Mouse (Mus musculus) urinary bladder, postnatal 25 days (tissue): ENCODE data around the gene Zfp526.
A peak's percentile ranks its signal among the peaks of the same experiment; 100 is the strongest.
"Not testable (repeated sequence)": the region's sequence is repeated elsewhere in the genome, so short reads cannot be mapped to it uniquely, and the experiment has no call there.

Experiments used
- DNase-seq: peaks from one replicate; pipeline ENCODE4 v3.0.0; 2022; ENCODE audit warnings: low spot score

Gene Zfp526

DNA sequence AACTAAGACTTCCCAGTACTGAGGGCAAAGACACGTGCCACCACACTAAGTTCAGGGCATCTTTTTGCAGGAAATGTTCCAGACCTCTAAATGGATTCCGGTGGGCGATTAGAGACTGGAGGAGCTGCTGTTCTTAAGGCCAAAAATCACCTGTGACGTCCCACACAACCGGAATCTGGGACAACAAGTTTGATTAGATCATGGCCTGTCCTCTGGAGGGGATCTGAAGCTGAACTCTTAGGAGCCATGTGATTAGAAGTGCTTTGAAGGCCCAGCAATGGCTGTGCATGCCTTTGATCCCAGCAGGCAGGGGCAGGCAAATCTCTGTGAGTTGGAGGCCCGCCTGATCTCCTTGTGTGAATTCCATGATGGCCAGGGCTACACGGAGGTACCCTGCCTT is 19.4 kb downstream of the Zfp526 start:
- DNase-seq, result no peak

DNA sequence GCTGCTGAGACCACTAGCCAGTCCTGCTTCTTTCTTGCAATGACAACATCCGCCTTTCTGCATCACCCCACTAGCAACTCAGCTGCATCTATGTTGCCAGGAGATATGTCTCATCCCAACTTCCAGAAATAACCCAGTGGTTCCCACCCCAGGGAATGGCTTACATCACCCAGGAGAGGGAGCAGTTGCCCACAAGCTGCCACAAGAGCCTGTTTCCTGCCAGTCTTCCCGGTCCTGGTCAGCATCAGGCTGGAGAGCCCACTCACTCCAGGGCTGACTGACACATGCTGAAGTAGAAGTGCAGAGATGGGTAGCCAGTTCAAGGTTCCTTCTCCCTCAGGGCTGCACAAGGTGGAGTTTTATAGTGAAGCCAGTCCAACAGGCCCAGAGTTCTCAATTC is 19.8 kb downstream of the Zfp526 start:
- DNase-seq, result no peak

DNA sequence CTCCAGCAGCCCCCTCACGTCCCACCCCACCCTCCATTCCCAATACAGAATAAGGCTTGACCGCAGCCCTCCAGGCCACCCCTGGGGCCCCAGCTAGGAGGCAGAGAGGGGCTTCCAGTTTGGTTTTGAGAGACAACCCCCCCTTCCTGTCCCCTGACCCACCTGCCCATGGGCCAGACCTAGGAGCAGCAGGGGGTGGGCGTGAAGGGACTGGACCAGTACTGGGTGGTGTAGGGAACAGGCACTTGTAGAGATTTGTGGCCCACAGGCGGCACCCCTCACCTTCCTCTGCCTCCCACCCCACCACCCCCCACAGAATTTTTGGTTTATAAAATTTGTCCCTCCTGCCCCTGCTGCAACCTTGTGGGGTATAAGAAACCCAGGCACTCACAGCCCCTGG is 22.1 kb downstream of the Zfp526 start:
- DNase-seq, result no peak

DNA sequence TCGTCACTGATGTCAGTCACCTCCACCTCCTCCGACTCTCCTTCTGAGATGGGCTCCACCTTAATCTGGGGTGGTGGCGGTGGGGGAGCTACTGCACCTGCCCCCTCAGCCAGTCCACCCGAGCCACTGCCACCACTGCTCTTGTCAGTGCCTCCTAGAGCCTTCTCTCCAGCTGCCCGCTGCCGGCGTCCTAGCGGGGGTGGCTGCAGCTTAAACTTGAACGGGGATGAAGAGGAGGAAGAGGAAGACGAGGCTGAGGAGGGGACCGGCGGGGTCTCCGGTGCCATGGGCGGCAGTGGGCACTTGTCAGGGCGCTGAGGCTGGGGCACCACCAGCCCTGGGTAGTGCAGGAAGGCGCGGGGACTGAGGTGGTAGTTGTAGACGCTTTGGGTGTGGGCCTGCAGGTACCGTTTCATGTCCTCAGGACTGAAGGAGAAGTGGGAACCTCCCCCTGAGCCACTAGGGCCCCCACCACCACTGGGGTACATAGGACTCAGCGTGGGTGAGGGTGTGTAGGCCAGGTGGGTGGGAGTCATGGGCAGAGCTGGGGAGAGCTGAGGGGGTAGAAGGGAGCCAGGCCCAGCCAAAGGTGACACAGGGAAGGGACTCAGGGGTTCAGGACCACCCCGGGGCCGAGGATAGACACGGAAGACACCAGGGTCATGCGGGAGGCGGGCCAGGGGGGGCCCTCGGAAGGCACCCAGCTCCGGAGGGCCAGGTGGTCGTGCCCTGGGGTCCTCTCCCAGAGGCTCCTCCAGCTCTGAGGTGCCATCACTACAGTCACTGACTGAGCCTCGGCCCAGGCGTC is 23.5 kb downstream of the Zfp526 start:
- DNase-seq, result no peak

DNA sequence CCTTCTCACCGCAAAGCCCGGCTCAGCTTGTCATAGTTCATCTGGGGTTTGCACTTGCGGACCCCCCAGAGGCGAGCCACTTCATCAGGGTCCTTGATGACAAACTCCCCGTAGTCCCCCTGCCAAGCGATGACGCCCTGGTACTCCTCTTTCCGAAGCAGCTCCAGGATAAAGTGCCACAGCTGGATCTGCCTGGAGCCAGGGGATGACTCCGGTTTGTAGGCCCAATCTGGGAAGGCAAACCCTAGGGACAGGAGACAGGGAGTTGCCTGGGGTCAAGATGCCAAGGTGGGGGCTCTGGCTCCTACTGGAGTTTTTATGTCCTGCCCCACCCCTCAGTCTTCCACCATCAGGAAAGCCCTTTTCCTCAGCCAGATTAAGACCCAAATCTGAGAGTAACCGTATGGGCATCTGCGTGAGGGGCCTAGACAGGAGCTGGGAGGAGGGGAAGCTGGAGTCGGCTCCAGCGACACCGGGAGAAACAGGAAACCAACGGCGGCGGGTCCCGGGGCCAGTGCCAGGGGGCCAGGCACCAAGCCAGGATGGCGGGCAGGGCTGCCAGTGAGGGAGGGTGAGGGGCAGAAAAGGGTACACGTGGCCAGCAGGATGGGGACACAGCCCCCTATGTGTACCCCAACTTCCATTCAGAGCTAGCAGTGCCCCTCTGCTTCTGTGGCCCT is 25.0 kb downstream of the Zfp526 start:
- no peak for DNase-seq

DNA sequence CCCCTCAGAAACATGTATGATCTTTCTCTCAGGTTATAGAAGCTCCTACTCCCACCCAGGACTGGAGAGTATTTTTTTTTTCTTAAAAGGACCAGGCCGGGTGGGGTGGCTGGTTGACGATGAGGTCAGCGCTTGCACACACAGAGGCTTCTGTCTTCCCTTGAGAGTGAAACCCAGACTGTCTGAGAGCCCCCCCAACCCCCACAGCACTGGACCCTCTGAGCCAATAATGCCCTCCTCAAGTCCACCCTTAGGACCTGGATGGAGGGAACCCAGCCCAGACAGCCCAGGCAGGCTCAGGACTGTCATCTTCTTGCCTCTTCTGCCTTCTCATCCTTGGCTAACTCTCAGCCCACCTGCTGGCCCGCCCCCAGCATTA is 25.5 kb downstream of the Zfp526 start:
- no peak for DNase-seq

DNA sequence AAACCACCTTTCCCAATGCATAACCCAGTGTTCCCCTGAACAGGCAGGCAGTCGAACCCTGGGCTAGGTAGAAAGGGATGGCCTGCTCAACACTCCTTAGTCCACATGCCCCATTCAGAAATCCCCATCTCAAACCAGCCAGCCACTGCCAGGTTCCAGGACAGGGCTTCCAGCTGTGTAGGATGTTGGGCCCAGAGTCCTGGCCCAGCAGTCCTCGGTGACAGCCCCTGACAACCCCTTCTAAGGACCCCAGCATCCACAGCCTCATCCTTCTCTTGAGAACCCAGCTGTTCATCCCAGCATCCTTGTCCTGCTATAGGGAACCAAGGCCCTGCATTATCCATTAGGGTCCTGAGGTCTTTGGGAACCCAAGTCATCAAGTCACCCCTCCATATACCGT is 26.3 kb downstream of the Zfp526 start:
- DNase-seq, result no peak

DNA sequence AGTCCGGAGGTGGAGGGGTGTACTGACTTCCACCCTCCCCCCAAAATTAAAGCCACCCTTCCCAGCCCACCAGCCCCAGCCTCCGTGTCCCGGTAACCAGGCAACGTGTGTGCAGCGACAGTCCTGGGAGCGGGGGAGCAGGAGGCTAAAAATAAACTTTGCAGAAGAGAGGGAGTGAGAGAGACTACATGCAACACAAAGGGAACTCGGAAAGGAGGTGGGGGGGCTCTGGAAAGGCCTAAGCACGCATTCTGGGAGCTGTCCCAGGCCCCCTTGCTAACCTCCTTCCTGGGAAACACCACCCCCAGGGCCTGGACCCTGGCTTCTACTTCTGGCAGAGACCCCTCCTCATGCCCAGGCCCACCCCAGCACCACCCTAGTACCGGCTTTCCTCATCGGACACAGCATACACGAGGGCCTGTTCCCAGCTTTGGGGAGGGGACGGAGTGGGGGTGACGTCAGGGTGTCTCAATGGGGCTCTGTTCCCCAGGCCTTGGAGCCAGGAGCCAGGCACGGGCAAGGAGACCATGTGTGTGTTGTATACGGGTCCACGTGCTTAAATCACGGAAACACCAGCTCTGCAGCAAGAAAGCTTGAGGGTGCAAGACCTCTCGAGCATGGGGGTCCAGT is 26.9 kb downstream of the Zfp526 start:
- DNase-seq, result no peak

DNA sequence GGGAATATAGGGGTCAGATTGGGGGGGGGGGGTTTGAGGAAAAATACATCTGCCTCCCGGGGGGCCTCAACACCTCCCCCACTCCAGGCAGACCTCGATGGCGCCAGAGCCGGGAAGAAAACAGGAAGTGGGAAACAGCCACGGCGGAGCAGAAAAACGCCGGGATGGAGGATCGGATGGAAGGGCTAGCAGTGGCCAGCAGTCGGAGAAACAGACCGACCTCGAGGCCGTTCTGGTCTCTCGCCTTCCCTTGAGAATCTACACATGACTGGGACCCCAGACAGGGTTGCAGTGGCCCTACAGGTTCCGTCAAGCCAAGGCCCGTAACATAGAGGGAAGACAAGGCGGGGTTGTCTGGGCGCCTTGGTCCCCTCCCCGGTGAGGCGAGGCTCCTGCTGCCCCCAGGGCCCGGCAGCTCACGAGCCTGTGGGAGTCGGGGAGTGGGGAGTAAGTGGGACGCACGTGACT is 27.7 kb downstream of the Zfp526 start:
- DNase-seq, result no peak

DNA sequence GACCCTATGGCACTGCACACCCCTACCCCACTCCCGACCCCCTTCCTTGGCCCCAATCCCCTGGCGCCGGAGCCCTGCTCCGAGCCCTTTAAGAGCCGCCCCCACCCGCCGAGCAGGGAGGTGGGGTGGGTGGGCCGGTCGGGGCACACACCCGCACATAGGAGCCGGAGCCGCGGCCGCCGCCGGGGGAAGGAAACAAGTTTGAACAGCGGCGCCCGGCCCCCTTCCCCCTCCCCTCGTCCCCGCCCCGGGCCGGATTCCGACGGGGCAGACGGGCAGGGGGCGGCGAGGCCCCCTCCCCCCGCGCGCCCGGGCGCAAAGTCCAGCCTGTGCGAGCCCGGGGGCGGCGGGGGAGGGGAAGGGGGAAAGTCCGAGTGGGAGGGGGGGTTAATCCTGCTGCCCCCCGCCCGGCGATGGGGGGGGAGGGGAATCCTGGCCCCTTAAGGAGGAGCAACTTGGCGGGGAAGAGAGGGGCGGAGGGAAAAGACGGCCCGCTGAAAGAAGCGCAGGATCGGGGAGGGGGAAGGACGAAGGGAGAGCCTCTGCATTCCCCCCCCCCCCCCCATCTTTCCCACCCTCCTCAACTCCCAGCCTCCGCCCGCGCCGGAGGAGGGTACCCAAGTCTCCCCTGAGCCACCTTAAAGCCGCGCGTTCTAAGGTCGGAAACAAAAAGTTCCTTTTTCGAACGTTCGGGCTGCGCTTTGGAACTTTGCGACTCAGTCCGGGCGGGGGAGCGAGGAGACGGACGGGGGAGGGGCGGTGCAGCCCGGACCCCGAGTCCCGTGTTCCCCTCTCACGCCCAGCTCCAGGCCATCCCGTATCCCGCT is 28.3 kb downstream of the Zfp526 start:
- DNase-seq, result peak; percentile 69

DNA sequence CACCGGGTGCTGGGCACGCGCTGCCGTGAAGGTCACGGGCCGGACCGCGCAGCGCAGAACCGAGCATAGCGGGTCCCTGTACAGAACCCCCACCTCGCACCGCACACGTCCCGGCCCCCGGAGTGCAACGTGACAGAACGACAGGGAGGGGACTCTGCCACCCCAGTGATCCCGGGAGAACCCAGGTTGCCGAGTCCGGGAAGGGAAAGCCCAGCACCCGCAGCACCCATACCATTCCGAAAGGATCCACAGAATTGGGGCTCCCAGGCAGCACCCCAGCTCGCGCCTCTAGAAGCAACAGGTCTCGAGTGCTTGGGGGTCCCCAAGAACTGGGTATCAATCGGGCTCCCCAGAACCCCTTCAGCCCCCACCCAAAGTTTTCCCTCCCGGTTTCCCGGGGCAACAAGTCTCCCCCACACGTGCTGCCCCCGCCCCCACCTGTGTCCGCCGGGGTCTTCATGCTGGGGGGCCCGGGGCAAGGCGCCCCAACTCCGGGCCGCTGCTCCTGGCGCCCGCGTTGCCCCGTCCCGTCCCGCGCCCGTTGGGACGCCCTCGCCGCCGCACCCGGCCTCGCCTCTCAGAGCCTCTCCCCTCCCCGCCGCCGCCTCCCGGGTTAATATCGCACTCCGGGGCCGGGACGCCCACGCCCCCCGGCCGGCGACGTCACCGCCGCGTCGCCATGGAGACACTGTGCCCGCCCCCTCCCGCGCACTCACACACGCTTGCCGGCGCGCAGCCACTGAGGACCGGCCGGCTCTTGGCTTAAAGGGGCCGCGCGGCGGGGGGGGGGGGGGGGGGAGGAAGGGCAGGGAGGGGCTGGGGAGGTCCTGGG is 29.1 kb downstream of the Zfp526 start, which contains the start of gene Erf:
Gene Erf, minus strand, starts transcription at position 621 of the 832 bp plus-strand sequence.
- DNase-seq, result peak; percentile 98

DNA sequence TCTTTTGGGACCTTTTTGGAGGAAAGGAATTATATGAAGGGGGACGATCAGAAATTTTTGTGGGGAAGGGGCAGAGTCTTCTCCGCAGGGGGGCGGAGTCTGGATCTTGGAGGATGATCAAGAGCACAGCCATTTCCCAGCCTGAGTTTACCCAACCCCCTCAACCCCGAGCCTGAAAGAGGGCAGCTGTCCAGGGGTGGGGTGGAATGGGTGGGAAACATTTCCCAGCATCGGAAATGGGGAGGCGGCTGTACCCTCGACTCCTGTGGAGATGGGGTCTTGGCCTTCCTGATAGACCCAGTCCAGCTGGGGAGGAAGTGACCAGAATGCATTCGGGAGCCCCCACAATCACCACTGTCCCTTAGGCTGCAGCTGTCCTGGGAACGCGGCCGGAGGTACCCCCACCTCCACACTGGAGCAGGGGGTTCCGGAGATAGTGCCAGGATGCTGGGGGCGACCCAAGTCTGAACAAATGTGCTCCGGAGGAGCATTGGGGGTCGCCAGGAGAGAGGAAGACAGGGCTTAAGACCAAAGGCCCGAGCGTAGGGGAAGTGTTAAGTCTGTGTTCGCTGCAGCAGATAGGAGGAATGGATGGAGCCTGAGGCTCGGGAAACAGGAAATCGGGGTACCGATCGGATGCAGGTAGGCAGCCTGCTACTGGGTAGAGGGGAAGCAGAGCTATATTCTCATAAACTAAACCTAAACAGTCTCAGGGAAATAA is 30.0 kb downstream of the Zfp526 start:
- peak; percentile 59 for DNase-seq

DNA sequence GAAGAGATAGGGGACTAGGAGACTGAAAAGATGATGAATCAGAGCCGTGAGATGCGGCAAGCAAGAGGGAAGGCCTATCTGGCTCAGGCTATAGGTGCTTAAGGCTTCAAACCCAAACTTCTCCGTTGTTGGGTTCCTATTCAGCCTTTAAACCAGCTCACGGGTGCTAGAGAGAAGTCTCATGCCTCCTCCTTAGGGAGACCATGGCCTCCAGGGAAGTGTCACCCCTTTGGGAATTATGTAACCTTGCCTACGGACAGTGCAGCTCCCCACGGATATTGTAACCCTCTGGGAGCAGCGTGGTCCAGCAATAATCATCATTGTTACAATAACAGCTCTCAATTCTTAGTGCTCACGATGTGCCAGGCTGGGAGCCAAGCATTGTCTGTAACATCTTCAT is 30.6 kb downstream of the Zfp526 start:
- no peak for DNase-seq

DNA sequence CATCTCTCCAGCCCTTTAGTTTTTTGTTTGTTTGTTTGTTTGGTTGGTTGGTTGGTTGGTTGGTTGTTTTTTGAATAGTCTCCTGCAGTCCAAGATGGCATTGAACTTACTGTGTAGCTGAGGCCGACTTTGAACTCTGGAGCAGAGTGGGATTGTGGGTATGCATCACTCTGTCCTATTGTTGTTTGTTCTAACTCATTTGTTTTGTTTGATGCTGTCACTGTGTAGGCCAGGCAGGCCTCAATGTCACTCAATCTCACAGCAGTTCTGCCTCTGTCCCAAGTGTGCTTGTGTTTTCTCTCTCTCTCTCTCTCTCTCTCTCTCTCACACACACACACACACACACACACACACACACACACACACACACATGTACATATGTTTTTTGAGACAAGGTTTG is 40.7 kb downstream of the Zfp526 start:
- no peak for DNase-seq

DNA sequence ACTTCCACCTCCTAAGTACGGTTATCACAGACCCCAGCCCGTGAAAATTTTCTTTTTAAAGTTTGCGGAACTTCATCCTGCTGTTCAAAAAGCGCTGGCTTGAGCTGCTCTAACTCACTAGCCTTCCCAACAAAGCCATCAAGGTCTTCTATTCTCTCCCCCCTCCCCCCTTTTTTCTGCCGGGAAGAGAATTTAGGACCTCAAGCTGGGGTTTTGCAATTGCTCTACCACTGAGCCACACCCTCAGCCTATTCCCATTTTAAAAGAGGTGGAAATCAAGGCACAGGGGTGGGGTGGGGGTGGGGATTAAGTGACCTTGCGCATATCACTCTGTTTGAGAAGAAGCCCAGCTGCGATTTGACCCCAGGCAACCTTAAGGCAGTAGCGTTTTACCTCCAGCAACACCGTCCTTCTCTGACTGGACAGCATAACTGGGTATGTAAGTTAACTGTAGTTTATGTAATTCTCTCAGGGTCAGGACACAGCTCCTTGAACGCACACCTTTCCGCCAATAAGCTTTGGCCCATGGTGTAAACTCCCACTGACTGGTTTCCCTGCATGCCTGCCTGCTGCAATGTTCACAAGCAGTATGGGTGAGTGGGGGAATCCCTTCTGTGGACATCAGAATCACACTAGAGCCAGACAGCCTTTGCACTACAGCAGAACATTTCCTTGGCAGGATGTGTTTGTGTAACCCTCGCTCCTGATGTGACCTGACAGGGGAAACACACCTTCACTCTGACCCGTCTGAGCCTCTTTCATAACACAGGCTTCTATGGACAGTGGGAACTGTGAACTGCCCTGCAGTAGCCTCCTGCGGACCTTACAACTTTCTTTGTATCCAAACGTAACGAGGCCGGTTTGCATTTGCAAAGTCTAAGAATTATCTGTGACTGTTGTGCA is 43.0 kb downstream of the Zfp526 start:
- DNase-seq, result no peak

DNA sequence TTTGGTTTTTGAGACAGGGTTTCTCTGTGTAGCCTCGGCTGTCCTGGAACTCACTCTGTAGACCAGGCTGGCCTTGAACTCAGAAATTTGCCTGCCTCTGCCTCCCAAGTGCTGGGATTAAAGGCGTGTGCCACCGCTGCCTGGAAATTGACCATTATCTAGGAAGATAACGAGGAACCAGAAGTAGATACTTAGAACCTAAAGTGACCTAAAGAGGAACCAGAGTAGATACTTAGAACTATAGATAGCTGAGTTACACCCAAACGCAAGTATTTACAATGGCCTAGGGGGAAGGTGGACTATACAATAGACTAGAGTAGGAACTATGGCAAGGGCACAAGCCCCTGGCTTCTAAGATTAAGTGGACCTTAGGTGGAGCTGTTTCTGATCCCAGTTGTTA is 44.5 kb downstream of the Zfp526 start:
- not testable (repeated sequence) for DNase-seq

DNA sequence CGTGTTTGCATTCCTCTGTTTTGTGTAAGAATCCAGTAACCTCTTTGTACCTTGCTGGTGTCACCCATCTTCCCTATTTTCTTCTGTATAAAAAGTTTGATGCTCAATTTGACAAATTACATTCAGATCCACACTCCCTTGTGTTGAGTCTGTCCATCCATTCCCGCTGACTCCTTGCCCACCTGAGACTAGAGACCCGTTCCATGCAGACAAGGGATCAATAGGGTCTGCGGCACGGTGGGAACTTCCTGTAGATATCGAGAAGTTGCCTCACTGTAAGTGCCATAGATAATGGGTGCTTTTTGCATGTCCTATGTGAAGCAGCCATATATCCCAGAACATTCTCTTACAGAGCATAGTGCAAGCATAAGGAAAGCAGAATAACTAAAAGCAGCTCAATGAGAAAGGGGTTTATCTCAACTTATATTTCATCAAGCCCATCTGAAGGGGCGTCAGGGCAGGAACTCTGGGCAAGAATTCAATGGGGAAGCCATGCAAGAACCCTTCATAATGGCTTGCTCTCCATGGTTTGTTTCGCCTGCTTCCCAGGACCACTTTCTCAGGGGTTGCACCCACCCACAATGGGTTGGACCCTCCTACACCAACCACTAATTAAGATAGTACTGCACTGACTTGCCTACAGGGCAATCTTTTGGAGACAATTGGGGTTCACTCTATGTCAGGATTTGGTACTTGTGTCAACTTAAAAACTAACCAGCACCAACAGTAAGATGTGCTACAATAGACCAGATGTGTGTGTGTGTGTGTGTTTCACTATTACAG is 45.1 kb downstream of the Zfp526 start:
- no peak for DNase-seq

DNA sequence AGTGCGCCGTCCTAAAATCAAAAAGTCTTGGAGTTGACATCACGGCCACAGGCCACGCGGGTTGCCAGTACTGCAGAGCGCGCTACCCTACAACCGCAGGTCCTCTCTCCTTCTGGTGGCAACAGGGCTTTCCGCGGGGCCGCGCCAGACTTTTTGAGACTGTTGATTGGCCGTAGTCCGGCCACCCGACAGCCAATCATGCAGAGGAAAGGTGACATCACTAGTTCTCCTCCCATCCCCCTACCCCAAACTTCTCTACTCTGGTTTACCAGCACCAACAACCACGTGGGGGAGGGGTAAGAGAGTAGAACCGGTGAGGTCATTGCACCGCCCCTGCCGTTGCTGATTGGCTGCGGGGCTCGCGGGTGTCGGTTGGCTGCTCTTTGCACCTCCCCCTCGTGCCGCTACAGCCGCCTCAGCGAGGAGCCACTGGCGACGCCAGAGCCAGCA is 46.1 kb downstream of the Zfp526 start, which contains the start of gene Cic:
Gene Cic, plus strand, starts transcription at position 404 of the 450 bp plus-strand sequence.
- DNase-seq, result peak; percentile 93
